Mouse (Mus musculus) T-cell, adult 66 days (primary cell): Measurements from ENCODE around the gene Fam13c. TPM values are rescaled to one million over a fixed set of nuclear protein-coding genes. Genes with fewer than 3 reads are reported as not detected.

Experiments used
- total RNA-seq, 2 experiments: library from RNA; stranded (reverse); gene quantifications; 3 replicates in 1 of 2; 4 replicates in 1 of 2; pipeline ENCODE4 v1.2.4; 2023

Fam13c gene
- not detected for total RNA-seq

GRCm38 (mm10) chr10:70439676-70440521 lies at the start of gene Fam13c:
Gene Fam13c (plus strand): TSS chr10:70440481.

Other genes starting within 250 kb of the Fam13c start
- not detected for gene Mrln, start 235.8 kb upstream of the Fam13c start, total RNA-seq
- under 1 TPM in 1 of 2 experiments, not detected in 1; 0.39 TPM for gene Slc16a9, start 195.4 kb upstream of the Fam13c start, total RNA-seq
- gene Phyhipl, start 215.5 kb downstream of the Fam13c start, total RNA-seq = not detected